Mouse (Mus musculus): ENCODE measurements around the gene C130074G19Rik. TPM values are rescaled to one million over a fixed set of nuclear protein-coding genes. Genes with fewer than 3 reads are reported as not detected.
A peak's percentile ranks its signal among the peaks of the same experiment; 100 is the strongest.

The C130074G19Rik gene
- polyA plus RNA-seq, 1 experiment from 2014 or later: 2.4 TPM

- ATAC-seq (replicated peaks; ENCODE audit: low FRiP score, low TSS enrichment, low read depth): no peak
Observed at GRCm38 (mm10) chr1:184870646-184871385, 12.2 kb downstream of the C130074G19Rik start.

GRCm38 (mm10) chr1:184869939-184870565, 13.0 kb downstream of the C130074G19Rik start:
- no peak for ATAC-seq (replicated peaks; ENCODE audit: low FRiP score, low TSS enrichment, low read depth)
- Histone ChIP-seq H3K4me2 (ENCODE audit: low read length) (no peak overlapping the region), H3K4me1 (replicated peaks; ENCODE audit: control insufficient read depth, insufficient read depth, low read length) (peaks cover 20% of the 10 kb centered on the region)

More at GRCm38 (mm10) chr1:184870646-184871385, 12.2 kb downstream of the C130074G19Rik start:
- Histone ChIP-seq H3K4me3 (ENCODE audit: low read depth, low read length) (no peak overlapping the region), H3K27ac (ENCODE audit: low read depth) (no peak overlapping the region), H3K4me2 (ENCODE audit: low read length) (no peak overlapping the region), H3K27me3 (replicated peaks; ENCODE audit: control insufficient read depth, insufficient read depth, low read length) (no peaks in the 10 kb centered on the region), H3K4me1 (replicated peaks; ENCODE audit: control insufficient read depth, insufficient read depth, low read length) (peaks cover 20% of the 10 kb centered on the region), H3K9me3 (ENCODE audit: control insufficient read depth, low read length) (no peaks in the 10 kb centered on the region), H3K36me3 (ENCODE audit: control insufficient read depth, insufficient read depth, low read length) (no peaks in the 10 kb centered on the region), H3K9ac (ENCODE audit: low read length) (no peak overlapping the region)
- whole genome bisulfite sequencing: 81% methylated on average over 11 of the region's 11 CpGs
- no peak for DNase-seq (ENCODE audit: low spot score)

GRCm38 (mm10) chr1:184867640-184868120, 15.3 kb downstream of the C130074G19Rik start:
- peaks cover 20% of the 10 kb centered on the region for H3K4me1 ChIP-seq (replicated peaks; ENCODE audit: control insufficient read depth, insufficient read depth, low read length)
- no peak overlapping the region for H3K4me2 ChIP-seq (ENCODE audit: low read length)
- H3K27me3 ChIP-seq (replicated peaks; ENCODE audit: control insufficient read depth, insufficient read depth, low read length): no peaks in the 10 kb centered on the region
- no peaks in the 10 kb centered on the region for H3K9me3 ChIP-seq (ENCODE audit: control insufficient read depth, low read length)
- WGBS: 70% methylated on average over 3 of the region's 3 CpGs
- no peak overlapping the region for H3K27ac ChIP-seq (ENCODE audit: low read depth)
- ATAC-seq (replicated peaks; ENCODE audit: low FRiP score, low TSS enrichment, low read depth): no peak
- no peak overlapping the region for H3K9ac ChIP-seq (ENCODE audit: low read length)
- DNase-seq (ENCODE audit: low spot score): no peak
- H3K36me3 ChIP-seq (ENCODE audit: control insufficient read depth, insufficient read depth, low read length): no peaks in the 10 kb centered on the region
- H3K4me3 ChIP-seq (ENCODE audit: low read depth, low read length): no peak overlapping the region

More at GRCm38 (mm10) chr1:184869939-184870565, 13.0 kb downstream of the C130074G19Rik start:
- Histone ChIP-seq H3K9ac (ENCODE audit: low read length) (no peak overlapping the region), H3K9me3 (ENCODE audit: control insufficient read depth, low read length) (no peaks in the 10 kb centered on the region), H3K27me3 (replicated peaks; ENCODE audit: control insufficient read depth, insufficient read depth, low read length) (no peaks in the 10 kb centered on the region), H3K27ac (ENCODE audit: low read depth) (no peak overlapping the region), H3K36me3 (ENCODE audit: control insufficient read depth, insufficient read depth, low read length) (no peaks in the 10 kb centered on the region), H3K4me3 (ENCODE audit: low read depth, low read length) (no peak overlapping the region)
- DNase-seq (ENCODE audit: low spot score): no peak
- WGBS: 76% methylated on average over 4 of the region's 4 CpGs

- 53% methylated on average over 7 of the region's 7 CpGs for WGBS
- H3K4me2 ChIP-seq (ENCODE audit: low read length): no peak overlapping the region
- peaks cover 3% of the 10 kb centered on the region; the same call in 1 of the 2 replicates for H3K4me1 ChIP-seq (replicated peaks; ENCODE audit: control insufficient read depth, insufficient read depth, low read length)
- no peaks in the 10 kb centered on the region for H3K27me3 ChIP-seq (replicated peaks; ENCODE audit: control insufficient read depth, insufficient read depth, low read length)
- no peaks in the 10 kb centered on the region for H3K9me3 ChIP-seq (ENCODE audit: control insufficient read depth, low read length)
- no peaks in the 10 kb centered on the region for H3K36me3 ChIP-seq (ENCODE audit: control insufficient read depth, insufficient read depth, low read length)
- ATAC-seq (replicated peaks; ENCODE audit: low FRiP score, low TSS enrichment, low read depth): no peak
- H3K4me3 ChIP-seq (ENCODE audit: low read depth, low read length): no peak overlapping the region
- DNase-seq (ENCODE audit: low spot score): no peak
- no peak overlapping the region for H3K9ac ChIP-seq (ENCODE audit: low read length)
- H3K27ac ChIP-seq (ENCODE audit: low read depth): 0 out of 2 replicates have a peak overlapping the region, but pooled peaks have one; percentile 16
Observed at GRCm38 (mm10) chr1:184864381-184864801, 18.6 kb downstream of the C130074G19Rik start.

- Histone ChIP-seq H3K27me3 (replicated peaks; ENCODE audit: control insufficient read depth, insufficient read depth, low read length) (no peaks in the 10 kb centered on the region), H3K27ac (ENCODE audit: low read depth) (no peak overlapping the region), H3K9me3 (ENCODE audit: control insufficient read depth, low read length) (no peaks in the 10 kb centered on the region), H3K4me1 (replicated peaks; ENCODE audit: control insufficient read depth, insufficient read depth, low read length) (peaks cover 3% of the 10 kb centered on the region; the same call in 1 of the 2 replicates), H3K36me3 (ENCODE audit: control insufficient read depth, insufficient read depth, low read length) (no peaks in the 10 kb centered on the region), H3K4me3 (ENCODE audit: low read depth, low read length) (no peak overlapping the region), H3K9ac (ENCODE audit: low read length) (no peak overlapping the region), H3K4me2 (ENCODE audit: low read length) (no peak overlapping the region)
- WGBS: 81% methylated on average over 6 of the region's 6 CpGs
- DNase-seq (ENCODE audit: low spot score) (no peak), ATAC-seq (replicated peaks; ENCODE audit: low FRiP score, low TSS enrichment, low read depth) (no peak)
Observed at GRCm38 (mm10) chr1:184862636-184863035, 20.4 kb downstream of the C130074G19Rik start.

DNA sequence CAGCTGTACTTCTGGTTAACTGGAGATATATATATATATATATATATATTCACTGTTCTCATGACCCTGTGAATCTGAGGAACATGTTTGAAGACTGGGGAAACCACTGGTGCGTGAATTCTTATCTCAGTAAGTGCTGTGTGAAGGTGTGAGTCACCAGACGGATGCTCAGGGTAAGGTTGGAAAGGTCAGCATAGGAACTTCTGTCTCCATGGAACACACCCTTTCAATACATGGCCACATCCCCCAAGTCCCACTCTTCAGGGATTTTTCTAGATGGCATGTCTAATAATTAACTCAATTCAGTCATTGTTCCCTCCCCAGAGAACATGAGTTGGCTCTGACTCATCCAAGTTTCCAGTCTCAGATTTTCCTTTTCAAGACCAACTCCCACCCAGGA, 21.5 kb downstream of the C130074G19Rik start:
- Histone ChIP-seq H3K4me1 (replicated peaks; ENCODE audit: control insufficient read depth, insufficient read depth, low read length) (no peaks in the 10 kb centered on the region), H3K4me2 (ENCODE audit: low read length) (no peak overlapping the region), H3K9ac (ENCODE audit: low read length) (no peak overlapping the region), H3K27ac (ENCODE audit: low read depth) (no peak overlapping the region), H3K9me3 (ENCODE audit: control insufficient read depth, low read length) (no peaks in the 10 kb centered on the region), H3K27me3 (replicated peaks; ENCODE audit: control insufficient read depth, insufficient read depth, low read length) (no peaks in the 10 kb centered on the region), H3K4me3 (ENCODE audit: low read depth, low read length) (no peak overlapping the region), H3K36me3 (ENCODE audit: control insufficient read depth, insufficient read depth, low read length) (no peaks in the 10 kb centered on the region)
- no peak for DNase-seq (ENCODE audit: low spot score)
- WGBS: 70% methylated on average over 2 of the region's 2 CpGs
- ATAC-seq (replicated peaks; ENCODE audit: low FRiP score, low TSS enrichment, low read depth): peak; percentile 59; the same call in 1 of the 2 replicates

DNA sequence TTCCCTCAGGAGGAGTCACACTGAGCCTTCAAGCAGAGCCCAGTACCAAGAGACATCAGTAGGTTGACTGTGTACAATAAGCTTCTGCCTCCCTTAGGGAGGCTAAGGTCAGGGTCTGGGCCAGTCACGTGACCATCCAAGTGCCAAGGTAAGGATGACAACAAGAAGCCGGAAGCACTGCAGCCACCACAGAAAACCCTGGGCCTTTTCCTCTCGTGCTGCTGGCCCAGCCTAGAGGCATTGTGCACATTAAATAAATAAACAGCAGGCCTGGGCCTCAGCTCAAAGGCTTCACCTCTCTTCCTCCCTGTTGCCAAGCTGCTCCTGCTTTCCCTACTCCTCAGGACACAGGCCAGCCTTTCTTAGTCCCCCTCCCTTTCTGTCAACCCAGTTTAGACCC, 22.7 kb downstream of the C130074G19Rik start:
- no peak overlapping the region for H3K4me3 ChIP-seq (ENCODE audit: low read depth, low read length)
- H3K9ac ChIP-seq (ENCODE audit: low read length): no peak overlapping the region
- 30% methylated on average over 3 of the region's 3 CpGs for WGBS
- no peaks in the 10 kb centered on the region for H3K4me1 ChIP-seq (replicated peaks; ENCODE audit: control insufficient read depth, insufficient read depth, low read length)
- H3K9me3 ChIP-seq (ENCODE audit: control insufficient read depth, low read length): no peaks in the 10 kb centered on the region
- H3K27ac ChIP-seq (ENCODE audit: low read depth): no peak overlapping the region
- no peaks in the 10 kb centered on the region for H3K36me3 ChIP-seq (ENCODE audit: control insufficient read depth, insufficient read depth, low read length)
- H3K27me3 ChIP-seq (replicated peaks; ENCODE audit: control insufficient read depth, insufficient read depth, low read length): no peaks in the 10 kb centered on the region
- no peak overlapping the region for H3K4me2 ChIP-seq (ENCODE audit: low read length)
- DNase-seq (ENCODE audit: low spot score) (no peak), ATAC-seq (replicated peaks; ENCODE audit: low FRiP score, low TSS enrichment, low read depth) (no peak)

DNA sequence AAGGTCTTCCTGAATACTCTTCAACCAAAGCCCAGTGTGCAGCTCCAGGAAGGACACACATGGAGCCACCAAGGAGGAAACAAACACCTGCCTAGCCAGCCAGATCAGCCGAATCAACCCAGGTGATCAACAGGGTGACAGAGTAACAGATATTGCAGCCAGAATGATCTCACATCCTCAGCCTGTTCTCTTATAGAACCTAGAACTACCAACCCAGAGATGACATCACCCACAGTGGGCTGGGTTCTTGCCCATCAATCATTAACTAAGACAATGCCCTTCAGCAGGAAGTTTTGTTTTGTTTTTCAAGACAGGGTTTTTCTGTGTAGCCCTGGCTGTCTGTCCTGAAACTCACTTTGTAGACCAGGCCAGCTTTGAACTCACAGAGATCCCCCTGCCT, 24.8 kb downstream of the C130074G19Rik start:
- ATAC-seq (replicated peaks; ENCODE audit: low FRiP score, low TSS enrichment, low read depth) (no peak), DNase-seq (ENCODE audit: low spot score) (no peak)
- WGBS: 91% methylated on average over 1 of the region's 1 CpGs
- no peaks in the 10 kb centered on the region for H3K36me3 ChIP-seq (ENCODE audit: control insufficient read depth, insufficient read depth, low read length)
- no peak overlapping the region for H3K9ac ChIP-seq (ENCODE audit: low read length)
- 0 out of 2 replicates have a peak, but pooled peaks cover 4% of the 10 kb centered on the region for H3K4me1 ChIP-seq (replicated peaks; ENCODE audit: control insufficient read depth, insufficient read depth, low read length)
- H3K4me2 ChIP-seq (ENCODE audit: low read length): no peak overlapping the region
- no peaks in the 10 kb centered on the region for H3K27me3 ChIP-seq (replicated peaks; ENCODE audit: control insufficient read depth, insufficient read depth, low read length)
- H3K9me3 ChIP-seq (ENCODE audit: control insufficient read depth, low read length): no peaks in the 10 kb centered on the region
- H3K27ac ChIP-seq (ENCODE audit: low read depth): no peak overlapping the region
- no peak overlapping the region for H3K4me3 ChIP-seq (ENCODE audit: low read depth, low read length)
